Mouse (Mus musculus) frontal cortex, postnatal 36 days (tissue): ENCODE results near the gene Dnajc25.

Experiments
- DNase-seq, 2 experiments: peaks; one replicate each; pipeline ENCODE4 v3.0.0; 2022; ENCODE audit warnings: low spot score in 2 of 2

Gene Dnajc25

GRCm38 (mm10) chr4:58994762-58995161 lies at the start of gene Dnajc25:
Dnajc25 (plus strand) TSS chr4:58995062.
- no peak for DNase-seq

- peak in 1 of 2 experiments; percentile 30 for DNase-seq
Observed at GRCm38 (mm10) chr4:58948391-58948790, 46.5 kb upstream of the Dnajc25 start.

- DNase-seq = no peak
Observed at GRCm38 (mm10) chr4:58952630-58953029, 42.2 kb upstream of the Dnajc25 start.

- DNase-seq = no peak
Observed at GRCm38 (mm10) chr4:58961719-58962118, 33.1 kb upstream of the Dnajc25 start.

GRCm38 (mm10) chr4:58963271-58963670 lies 31.6 kb upstream of the Dnajc25 start:
- DNase-seq = no peak

GRCm38 (mm10) chr4:58965136-58965535 lies 29.7 kb upstream of the Dnajc25 start:
- no peak for DNase-seq

- no peak for DNase-seq
Observed at GRCm38 (mm10) chr4:58970678-58971077, 24.2 kb upstream of the Dnajc25 start.

GRCm38 (mm10) chr4:58975711-58976110 lies 19.2 kb upstream of the Dnajc25 start:
- no peak for DNase-seq

- no peak for DNase-seq
Observed at GRCm38 (mm10) chr4:58981421-58981820, 13.4 kb upstream of the Dnajc25 start.

- DNase-seq = no peak
Observed at GRCm38 (mm10) chr4:58982806-58983205, 12.1 kb upstream of the Dnajc25 start.

GRCm38 (mm10) chr4:58985157-58985648 lies 9.7 kb upstream of the Dnajc25 start:
- DNase-seq = peak; percentile 72 to 78

- peak; percentile 77 for DNase-seq
Observed at GRCm38 (mm10) chr4:58986540-58987190, 8.2 kb upstream of the Dnajc25 start, which contains the start of gene Ptgr1. Ptgr1 (minus strand) TSS chr4:58987119.

- no peak for DNase-seq
Observed at GRCm38 (mm10) chr4:58989303-58989898, 5.5 kb upstream of the Dnajc25 start.

- no peak for DNase-seq
Observed at GRCm38 (mm10) chr4:58990609-58991434, 4.0 kb upstream of the Dnajc25 start.

- DNase-seq = no peak
Observed at GRCm38 (mm10) chr4:58992195-58992594, 2.7 kb upstream of the Dnajc25 start.

GRCm38 (mm10) chr4:58995251-58995693 lies 410 bp downstream of the Dnajc25 start:
- DNase-seq = no peak

- DNase-seq = no peak
Observed at GRCm38 (mm10) chr4:58997081-58997480, 2.2 kb downstream of the Dnajc25 start.

- no peak for DNase-seq
Observed at GRCm38 (mm10) chr4:58998688-58999087, 3.8 kb downstream of the Dnajc25 start.

GRCm38 (mm10) chr4:58999686-59000085 lies 4.8 kb downstream of the Dnajc25 start:
- DNase-seq = peak; percentile 74 to 84

- no peak for DNase-seq
Observed at GRCm38 (mm10) chr4:59000614-59001013, 5.8 kb downstream of the Dnajc25 start.

GRCm38 (mm10) chr4:59002948-59003805 lies 8.3 kb downstream of the Dnajc25 start, which contains the start of gene Gm20503:
Gm20503 (plus strand) TSS chr4:59003210.
- DNase-seq = peak; percentile 87 to 91
